In genomic region chr8:123444131-123444530, GRCm38 (mm10) we compare ENCODE assay signal across 1 mouse cellular context.
TF ChIP-seq lines count a peak whose summit lies in the region.

No protein-coding gene starts in this region.

TF ChIP-seq in CH12.LX, 34 proteins besides CTCF, POLR2A, EP300 and RAD21:
- no peak for TF ChIP-seq HCFC1 (IDR thresholded peaks at IDR 0.05; ENCODE audit: low read depth, low read length)
- TF ChIP-seq NRF1 (IDR thresholded peaks at IDR 0.05; ENCODE audit: low read depth, low read length), result no peak
- TF ChIP-seq BHLHE40 (IDR thresholded peaks at IDR 0.05; ENCODE audit: low read depth, low read length), result no peak
- no peak for TF ChIP-seq ELF1 (IDR thresholded peaks at IDR 0.05; ENCODE audit: low read depth, low read length)
- TF ChIP-seq PAX5 (IDR thresholded peaks at IDR 0.05; ENCODE audit: low read length), result no peak
- no peak for TF ChIP-seq MYC (IDR thresholded peaks at IDR 0.05; ENCODE audit: low read depth, low read length)
- TF ChIP-seq SIN3A (IDR thresholded peaks at IDR 0.05; ENCODE audit: low read length), result no peak
- TF ChIP-seq RCOR1 (conservative IDR thresholded peaks at IDR 0.05; ENCODE audit: low read depth, low read length), result no peak
- TF ChIP-seq KAT2A (IDR thresholded peaks at IDR 0.05; ENCODE audit: insufficient replicate concordance, low read length), result no peak
- TF ChIP-seq NELFE (IDR thresholded peaks at IDR 0.05; ENCODE audit: low read depth, low read length), result no peak
- TF ChIP-seq USF2 (conservative IDR thresholded peaks at IDR 0.05; ENCODE audit: low read depth, low read length), result no peak
- TF ChIP-seq ETS1 (conservative IDR thresholded peaks at IDR 0.05; ENCODE audit: low read depth, low read length), result no peak
- TF ChIP-seq UBTF (IDR thresholded peaks at IDR 0.05; ENCODE audit: low read depth, low read length), result no peak
- TF ChIP-seq TBP (conservative IDR thresholded peaks at IDR 0.05; ENCODE audit: low read depth, low read length), result no peak
- no peak for TF ChIP-seq ZKSCAN1 (IDR thresholded peaks at IDR 0.05; ENCODE audit: borderline replicate concordance, low read depth, low read length)
